Mouse (Mus musculus): ENCODE measurements around the gene Gpr107.

DNA sequence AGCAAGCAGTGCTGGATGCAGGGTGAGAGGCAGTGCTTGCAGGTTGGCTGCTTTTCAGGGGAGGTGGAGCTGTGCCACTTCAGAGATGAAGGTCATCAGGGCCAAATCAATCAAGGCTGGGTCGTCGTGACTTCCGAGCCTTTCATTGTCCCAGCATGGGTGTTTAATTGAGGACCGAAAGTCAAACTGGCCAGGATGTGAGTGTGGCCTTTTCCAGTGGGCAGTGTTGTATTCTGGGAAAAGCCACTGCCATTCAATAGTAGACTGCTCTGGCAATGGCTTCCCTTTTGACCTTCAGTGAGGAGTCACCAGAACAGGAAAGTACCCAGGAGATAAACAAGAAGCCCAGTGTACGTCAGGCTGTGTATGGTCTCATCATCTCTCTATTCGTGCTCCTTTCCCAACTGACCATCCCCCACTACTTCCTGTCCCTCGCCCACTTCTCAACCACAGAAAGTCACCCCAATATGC is 28.0 kb downstream of the Gpr107 start:
- TF ChIP-seq CTCF (IDR thresholded peaks at IDR 0.05; ENCODE audit: control insufficient read depth, insufficient read depth, insufficient read length) (no peak), MAX (IDR thresholded peaks at IDR 0.05) (no peak), FOSL1 (IDR thresholded peaks at IDR 0.05; ENCODE audit: insufficient read depth, low read length, poor library complexity, severe bottlenecking) (no peak), MYOD1 (IDR thresholded peaks at IDR 0.05; ENCODE audit: control insufficient read depth, insufficient read length, low read depth) (no peak), CEBPB (IDR thresholded peaks at IDR 0.05; ENCODE audit: low read depth) (no peak), USF1 (IDR thresholded peaks at IDR 0.05; ENCODE audit: low read depth) (no peak)

Data from C2C12 (cell line).